Mouse (Mus musculus) gastrocnemius, adult 2 months (tissue): ENCODE data around the gene Col19a1. TPM values are rescaled to one million over a fixed set of nuclear protein-coding genes. Genes with fewer than 3 reads are reported as not detected.
"Not testable (repeated sequence)": the region's sequence is repeated elsewhere in the genome, so short reads cannot be mapped to it uniquely, and the experiment has no call there.

Source experiments
- DNase-seq: peaks from one replicate; pipeline ENCODE4 v3.0.0; 2022
- H3K27ac ChIP-seq: fragments of 200-600 bp; 2 replicates; pipeline ENCODE4 v1.8.1; 2022; ENCODE audit warnings: mild to moderate bottlenecking
- H3K4me3 ChIP-seq: fragments of 200-600 bp; 2 replicates; pipeline ENCODE4 v1.8.1; 2022; ENCODE audit warnings: mild to moderate bottlenecking, moderate library complexity
- CTCF ChIP-seq: fragments of 200-600 bp; IDR thresholded peaks from 2 replicates; pipeline ENCODE4 v1.8.1; 2022; ENCODE audit warnings: antibody characterized with exemption, mild to moderate bottlenecking, moderate library complexity
- intact Hi-C: fragments of 180-260 bp; cut with DNase I; formaldehyde crosslinking; loops from one replicate; pipeline ENCODE4 v1.15.1; 2025
- long read RNA-seq, 2 experiments: library from polyadenylated mRNA; stranded (forward); transcript quantifications; one replicate each; pipeline ENCODE4 v2.0.0; 2021
- total RNA-seq, 2 experiments: library from RNA; stranded (reverse); gene quantifications; 2 replicates each; pipeline ENCODE4 v1.2.3; 2021

The Col19a1 gene
- 1 to 10 TPM in 1 of 2 experiments, under 1 TPM in 1; 0.50 to 2.0 TPM for total RNA-seq
- long read RNA-seq, experiment 1: 0 reads
- long read RNA-seq, experiment 2, partial matches to known transcripts: 0 of 1 reads
- long read RNA-seq, experiment 2, other reads (novel, unspliced or antisense): 1 of 1 reads

GRCm38 (mm10) chr1:24587141-24587541 lies at the start of gene Col19a1:
Gene Col19a1 (minus strand): TSS chr1:24587472.
- TF ChIP-seq CTCF: no peak
- DNase-seq: peak; percentile 53
- Histone ChIP-seq H3K27ac (peak within 1 kb of the TSS; percentile 40; the same call in 1 of the 2 replicates), H3K4me3 (peak within 1 kb of the TSS; percentile 72)
- intact Hi-C loops: no loop called here

- Histone ChIP-seq H3K4me3 (peak overlapping the region; percentile 55), H3K27ac (no peak overlapping the region)
- intact Hi-C loops: loop anchor here (2.0 kb wide), 1 partner anchor 255 kb away; no protein-coding TSS in a partner anchor
- TF ChIP-seq CTCF: peak; percentile 82
- no peak for DNase-seq
These were observed 46.4 kb upstream of the Col19a1 start for GRCm38 (mm10) chr1:24633553-24634132.

DNA sequence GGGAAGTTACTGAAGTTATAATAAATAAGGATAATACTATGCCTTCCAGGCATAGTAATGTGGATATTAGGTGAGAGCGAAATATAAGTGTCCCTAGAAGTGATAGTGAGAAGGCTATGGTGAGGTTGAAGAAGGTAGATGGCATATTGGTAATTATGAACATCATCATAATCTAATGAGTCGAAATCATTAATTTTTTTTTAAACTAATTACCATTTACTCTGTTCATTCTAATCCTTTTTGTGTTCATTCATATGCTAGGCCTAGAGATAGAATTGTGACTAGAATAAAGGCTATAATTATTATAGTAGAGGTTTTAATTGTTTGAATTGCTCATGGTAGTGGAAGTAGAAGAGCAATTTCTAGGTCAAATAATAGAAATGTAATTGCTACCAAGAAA lies 25.3 kb upstream of the Col19a1 start:
- H3K4me3 ChIP-seq, H3K27ac ChIP-seq, intact Hi-C loops, DNase-seq: not testable (repeated sequence)

DNA sequence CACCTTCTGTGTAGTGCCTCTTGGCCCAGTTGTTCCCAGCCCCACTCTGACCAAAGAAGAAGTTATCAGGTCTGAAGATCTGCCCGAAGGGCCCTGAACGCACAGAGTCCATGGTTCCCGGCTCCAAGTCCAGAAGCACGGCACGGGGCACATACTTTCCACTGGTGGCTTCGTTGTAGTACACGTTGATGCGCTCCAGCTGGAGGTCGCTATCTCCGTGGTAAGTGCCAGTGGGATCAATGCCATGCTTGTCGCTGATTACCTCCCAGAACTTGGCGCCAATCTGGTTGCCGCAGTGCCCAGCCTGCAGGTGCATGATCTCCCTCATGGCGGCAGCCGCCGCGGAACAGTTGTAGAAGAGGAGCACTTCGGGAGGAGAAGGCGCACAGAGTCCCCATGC lies 7.8 kb upstream of the Col19a1 start:
- intact Hi-C loops: no loop called here
- Histone ChIP-seq H3K4me3 (no peak overlapping the region), H3K27ac (no peak overlapping the region)
- DNase-seq: no peak
- no peak for TF ChIP-seq CTCF

DNA sequence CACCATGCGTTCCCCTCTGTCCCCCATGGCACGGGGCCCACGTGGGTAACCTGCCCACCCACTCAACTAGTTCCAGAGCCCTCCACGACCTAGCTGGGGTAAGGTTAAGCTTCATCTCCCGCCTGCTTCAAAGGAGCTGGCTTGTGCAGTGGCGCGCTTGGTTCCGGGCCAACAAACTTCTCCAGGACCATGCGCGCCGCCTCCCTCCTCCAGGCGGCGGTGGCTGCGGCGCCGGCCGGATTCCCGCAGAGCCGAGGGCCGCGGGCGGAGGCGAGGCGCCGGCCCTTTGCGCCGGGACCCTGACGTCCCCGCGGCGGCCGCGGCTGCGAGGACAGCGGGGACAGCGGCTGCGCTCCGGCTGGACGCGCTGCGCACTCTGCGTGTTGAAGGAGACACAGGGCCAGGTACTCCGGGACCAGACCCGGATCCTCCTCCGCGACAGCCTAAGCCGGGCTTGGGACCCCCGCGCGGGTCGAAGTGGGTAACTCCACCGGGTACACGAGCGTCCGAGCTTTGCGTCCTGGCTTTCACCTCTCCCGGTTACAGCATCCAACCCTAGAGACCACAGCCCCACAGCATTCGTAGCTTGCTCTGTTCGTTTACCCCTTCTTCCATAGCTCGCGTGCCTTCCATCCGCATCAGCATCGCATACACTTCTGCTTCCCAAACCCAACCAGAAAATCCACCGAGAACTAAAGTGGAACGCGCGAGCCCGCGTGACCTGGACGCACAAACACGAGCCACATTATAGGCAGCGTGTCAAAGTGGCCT lies 717 bp downstream of the Col19a1 start:
- intact Hi-C loops: no loop called here
- Histone ChIP-seq H3K27ac (peak overlapping the region; percentile 40; the same call in 1 of the 2 replicates), H3K4me3 (peak overlapping the region; percentile 72)
- TF ChIP-seq CTCF: peak; percentile 29; the same call in 1 of the 2 replicates
- peak; percentile 67 for DNase-seq

- TF ChIP-seq CTCF: no peak
- intact Hi-C loops: no loop called here
- no peak overlapping the region for H3K4me3 ChIP-seq
- H3K27ac ChIP-seq: peak overlapping the region; percentile 46
- DNase-seq: peak; percentile 20
These were observed 14.7 kb downstream of the Col19a1 start for GRCm38 (mm10) chr1:24572602-24573001.

DNA sequence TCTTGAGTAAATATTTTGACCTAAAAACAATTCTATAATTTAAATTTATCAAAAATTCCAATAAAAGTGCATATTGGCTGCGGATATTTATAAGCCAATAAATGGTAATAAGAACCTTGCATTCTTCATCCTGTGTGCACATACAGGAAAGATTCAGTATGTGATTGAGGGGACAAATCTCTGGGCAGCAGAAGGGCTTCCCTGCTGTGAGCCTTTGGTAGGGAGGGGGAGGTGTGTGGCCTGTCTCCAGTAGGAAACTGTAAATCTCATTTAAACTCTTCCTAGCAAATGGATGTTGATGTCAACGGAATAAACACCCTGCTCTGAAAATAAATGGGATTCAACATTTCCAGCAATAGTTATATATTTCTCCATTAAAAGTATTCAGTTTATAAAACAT lies 23.2 kb downstream of the Col19a1 start:
- intact Hi-C loops: no loop called here
- no peak for TF ChIP-seq CTCF
- Histone ChIP-seq H3K4me3 (no peak overlapping the region), H3K27ac (no peak overlapping the region)
- DNase-seq: no peak

GRCm38 (mm10) chr1:24558005-24558404 lies 29.3 kb downstream of the Col19a1 start:
- H3K27ac ChIP-seq: no peak overlapping the region
- H3K4me3 ChIP-seq: peak overlapping the region; percentile 52
- TF ChIP-seq CTCF: no peak
- DNase-seq: peak; percentile 18
- intact Hi-C loops: no loop called here

DNA sequence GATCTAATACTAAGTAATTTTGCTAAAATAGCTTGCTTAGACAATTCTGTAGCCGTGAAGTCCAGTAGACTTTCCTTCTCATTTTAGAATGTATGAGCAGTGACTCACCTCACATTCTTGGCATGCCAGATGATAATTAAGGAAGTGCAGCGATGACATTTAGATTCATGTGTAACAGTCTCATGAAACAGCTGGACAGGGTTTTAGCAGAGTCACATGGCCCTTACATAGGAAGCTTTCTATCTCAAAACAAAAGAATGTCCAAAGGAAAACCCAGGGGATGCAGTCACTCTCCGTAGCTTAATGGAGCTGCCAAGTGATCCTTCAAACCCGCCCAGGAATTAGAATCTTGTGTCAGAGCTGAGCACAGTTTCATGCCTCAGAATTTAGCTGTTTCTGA lies 33.8 kb downstream of the Col19a1 start:
- DNase-seq: no peak
- no peak overlapping the region for H3K4me3 ChIP-seq
- intact Hi-C loops: no loop called here
- no peak for TF ChIP-seq CTCF
- no peak overlapping the region for H3K27ac ChIP-seq

DNA sequence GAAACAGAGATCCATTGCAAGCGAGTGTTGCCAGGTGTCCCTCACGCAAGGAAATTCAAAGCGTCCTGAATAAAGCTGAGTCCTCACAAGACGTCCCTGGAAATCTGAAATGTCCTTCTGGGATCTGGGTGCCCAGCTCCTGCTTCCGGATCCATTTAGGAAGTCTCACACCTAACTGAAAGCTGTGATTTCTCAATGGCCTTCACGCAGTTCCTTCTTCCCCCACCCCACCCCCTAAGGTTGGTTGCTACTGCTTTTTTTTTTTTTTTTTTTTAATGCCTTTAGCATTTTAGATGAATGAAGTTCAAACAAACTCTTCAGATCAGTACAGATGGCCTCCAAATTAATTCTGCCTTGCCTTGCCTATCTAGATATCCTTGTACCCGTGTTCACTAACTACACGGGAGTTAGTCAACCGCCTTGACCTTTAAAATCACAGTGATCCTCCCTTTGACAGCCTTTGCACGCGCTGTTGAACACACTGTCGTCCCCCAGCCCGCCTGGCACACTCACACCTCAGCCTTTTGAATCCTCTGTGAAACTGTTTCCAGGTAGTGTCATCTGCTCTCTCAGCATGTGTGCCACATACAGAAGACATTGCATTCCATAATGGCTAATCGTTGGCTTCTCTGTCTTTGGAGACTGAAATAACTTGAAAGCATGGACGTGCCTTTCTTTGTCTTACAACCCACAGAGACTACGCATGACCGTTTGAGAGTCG lies 36.6 kb downstream of the Col19a1 start:
- intact Hi-C loops: no loop called here
- H3K4me3 ChIP-seq: peak overlapping the region; percentile 53
- no peak for DNase-seq
- no peak for TF ChIP-seq CTCF
- peak overlapping the region; percentile 62 for H3K27ac ChIP-seq

DNA sequence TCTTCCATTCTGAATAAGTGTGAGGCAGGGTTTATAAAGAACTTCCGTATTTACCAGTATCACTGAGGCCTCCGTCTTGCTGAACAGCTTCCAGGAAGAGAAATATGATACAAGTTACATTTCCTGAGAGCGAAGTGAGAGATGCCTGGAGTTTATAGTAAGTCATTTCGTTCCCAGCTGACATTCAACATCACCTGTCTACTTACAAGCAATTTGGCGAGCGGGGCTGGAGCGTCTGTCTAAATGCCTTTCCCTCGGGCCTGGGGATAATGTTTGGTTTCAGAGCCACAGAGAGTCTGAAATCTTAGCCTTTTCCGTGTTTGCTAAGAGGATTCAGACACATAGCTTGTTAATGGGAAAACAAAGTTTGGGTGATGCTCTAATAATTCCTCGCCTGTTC lies 37.2 kb downstream of the Col19a1 start:
- no peak for TF ChIP-seq CTCF
- peak overlapping the region; percentile 53 for H3K4me3 ChIP-seq
- peak overlapping the region; percentile 62 for H3K27ac ChIP-seq
- intact Hi-C loops: no loop called here
- DNase-seq: peak; percentile 42

- Histone ChIP-seq H3K4me3 (no peak overlapping the region), H3K27ac (no peak overlapping the region)
- intact Hi-C loops: no loop called here
- no peak for TF ChIP-seq CTCF
- DNase-seq: no peak
These were observed 38.2 kb downstream of the Col19a1 start for GRCm38 (mm10) chr1:24549050-24549449.

DNA sequence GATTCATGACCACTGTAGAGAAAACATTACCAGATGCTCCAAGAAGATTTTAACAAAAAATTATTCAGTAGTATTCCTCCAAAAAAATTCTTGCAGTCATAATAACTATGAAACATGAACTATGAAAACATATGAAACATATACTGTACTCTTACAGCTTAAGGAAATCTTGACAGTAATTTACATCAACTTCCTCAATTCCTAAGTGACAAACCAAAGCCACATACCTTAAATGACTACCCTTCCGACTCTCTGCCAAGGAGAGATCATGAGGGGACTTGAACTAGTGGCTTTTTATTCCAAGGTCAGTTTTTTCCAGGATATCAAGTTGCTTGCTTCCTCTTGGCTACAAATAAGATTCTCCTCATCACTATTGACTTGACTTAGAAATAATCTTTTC lies 39.7 kb downstream of the Col19a1 start:
- intact Hi-C loops: no loop called here
- Histone ChIP-seq H3K4me3 (no peak overlapping the region), H3K27ac (no peak overlapping the region)
- no peak for TF ChIP-seq CTCF
- no peak for DNase-seq
